Mouse (Mus musculus): Measurements from ENCODE around the gene Rasa3.

DNA sequence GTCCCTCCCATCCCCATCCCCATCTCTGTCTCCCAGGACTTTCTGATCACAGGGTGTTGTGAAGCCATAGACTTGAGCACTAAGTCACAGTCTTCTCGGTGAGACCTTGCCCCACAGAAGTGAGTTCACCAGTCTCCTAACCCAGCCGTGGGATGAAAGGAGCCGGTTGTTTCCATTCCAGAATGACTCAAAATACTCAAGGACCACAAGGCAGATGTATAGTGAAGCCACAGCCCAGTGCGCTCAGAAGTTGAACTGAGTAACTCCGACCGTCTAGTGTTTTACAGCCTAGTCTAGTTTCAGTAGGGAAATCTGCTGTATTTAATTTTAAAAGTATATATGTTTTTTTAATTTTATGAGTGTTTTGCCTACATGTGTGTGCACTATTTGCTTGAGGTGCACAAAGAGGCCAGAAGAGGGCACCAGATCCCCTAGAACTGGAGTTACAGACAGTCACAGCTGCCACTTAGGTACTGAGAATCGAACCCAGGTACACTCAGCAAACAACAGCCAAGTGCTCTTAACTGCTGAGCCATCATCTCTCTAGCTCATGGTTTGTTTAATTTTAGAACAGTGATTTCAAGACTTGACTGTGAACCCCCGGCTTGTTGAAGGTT, 9.8 kb upstream of the Rasa3 start:
- TF ChIP-seq POLR2A (IDR thresholded peaks at IDR 0.05; ENCODE audit: insufficient read length, low read depth) (no peak), TCF3 (IDR thresholded peaks at IDR 0.05; ENCODE audit: insufficient read length, low read depth) (no peak), MAX (IDR thresholded peaks at IDR 0.05; ENCODE audit: low read depth) (no peak), POLR2AphosphoS2 (IDR thresholded peaks at IDR 0.05; ENCODE audit: insufficient read length, low read depth) (no peak), MYOD1 (IDR thresholded peaks at IDR 0.05; ENCODE audit: control insufficient read depth in 1 of 3, insufficient read length in 2 of 3, low read depth in 2 of 3) (no peak), CEBPB (IDR thresholded peaks at IDR 0.05; ENCODE audit: insufficient read depth, poor library complexity, severe bottlenecking) (no peak), E2F4 (IDR thresholded peaks at IDR 0.05; ENCODE audit: insufficient read depth) (no peak), MYOG (IDR thresholded peaks at IDR 0.05; ENCODE audit: control insufficient read depth in 1 of 3, insufficient read depth in 1 of 3, insufficient read length in 2 of 3, low read depth in 2 of 3) (no peak), REST (IDR thresholded peaks at IDR 0.05; ENCODE audit: insufficient read depth, insufficient read length) (no peak), TCF12 (IDR thresholded peaks at IDR 0.05; ENCODE audit: insufficient read depth, poor library complexity, severe bottlenecking) (no peak), USF1 (IDR thresholded peaks at IDR 0.05; ENCODE audit: low read depth) (no peak), SRF (IDR thresholded peaks at IDR 0.05; ENCODE audit: control insufficient read depth, insufficient read length, low read depth) (no peak)
